Mouse (Mus musculus): ENCODE measurements around the gene Nkain4. TPM values are rescaled to one million over a fixed set of nuclear protein-coding genes. Genes with fewer than 3 reads are reported as not detected.
A peak's percentile ranks its signal among the peaks of the same experiment; 100 is the strongest.

The Nkain4 gene
- polyA plus RNA-seq, 1 experiment from 2014 or later: 2.4 TPM

DNA sequence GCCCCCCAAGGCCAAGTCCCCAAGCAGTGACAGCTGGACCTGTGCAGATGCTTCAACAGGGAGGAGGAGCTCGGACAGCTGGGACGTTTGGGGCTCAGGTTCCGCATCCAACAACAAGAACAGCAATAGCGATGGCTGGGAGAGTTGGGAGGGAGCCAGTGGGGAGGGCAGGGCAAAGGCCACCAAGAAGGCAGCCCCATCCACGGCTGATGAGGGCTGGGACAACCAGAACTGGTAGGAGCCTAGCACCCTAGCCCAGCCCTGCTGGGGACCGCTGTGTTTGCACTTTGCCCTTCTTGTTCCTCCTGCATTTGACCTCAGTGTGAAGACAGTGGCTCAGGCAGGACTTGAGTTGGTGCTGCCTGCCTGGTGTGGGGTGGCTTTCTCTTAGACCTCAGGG lies 26.6 kb upstream of the Nkain4 start:
- Histone ChIP-seq H3K9me3 (replicated peaks) (no peaks in the 10 kb centered on the region), H3K36me3 (peaks cover 66% of the 10 kb centered on the region), H3K27me3 (replicated peaks) (no peaks in the 10 kb centered on the region), H3K4me2 (no peak overlapping the region), H3K4me3 (no peak overlapping the region), H3K27ac (no peak overlapping the region), H3K4me1 (no peaks in the 10 kb centered on the region), H3K9ac (no peak overlapping the region)
- 82% methylated on average over 6 of the region's 6 CpGs for WGBS (ENCODE audit: insufficient replicate concordance)
- ATAC-seq: no peak

DNA sequence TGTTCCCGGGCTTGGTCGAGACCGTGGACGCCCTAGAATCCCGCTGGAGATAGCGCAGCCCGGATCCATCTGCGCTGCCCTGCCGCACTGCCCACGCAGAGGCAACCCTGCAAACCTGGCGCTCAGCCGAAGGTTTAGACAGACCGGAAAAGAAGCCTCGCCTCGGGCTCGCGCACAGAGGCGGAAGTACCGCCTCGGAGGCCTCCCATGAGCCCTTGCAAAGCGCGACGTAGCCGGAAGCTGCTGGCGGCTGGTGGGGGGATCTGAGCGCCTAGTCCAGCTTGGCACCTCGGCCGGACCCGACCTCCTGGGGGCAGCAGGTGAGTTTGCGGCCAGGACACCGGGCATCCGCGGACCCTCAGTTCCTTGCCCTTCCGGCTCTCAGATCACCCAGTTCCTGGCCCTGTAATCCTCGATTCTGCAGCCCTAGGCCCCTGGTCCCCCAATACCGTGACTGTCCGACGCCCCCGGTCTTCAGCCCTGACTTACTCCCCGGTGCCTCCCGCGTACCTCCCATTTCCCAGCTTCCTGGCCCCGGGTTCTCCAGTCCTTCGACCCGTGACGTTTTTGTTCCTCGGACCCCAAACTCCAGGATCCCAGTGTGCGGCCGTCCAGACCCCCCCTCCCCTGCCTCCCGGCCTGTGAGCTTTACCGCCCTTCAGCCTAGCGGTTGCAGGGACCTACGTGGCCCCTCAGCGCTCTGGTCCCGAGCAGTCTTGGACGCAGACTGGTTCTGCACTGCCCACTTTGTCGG lies 12.7 kb upstream of the Nkain4 start, which contains the start of gene Arfgap1:
TSS of gene Arfgap1 (plus strand) at position 216 of the 754 bp plus-strand sequence.
- Histone ChIP-seq H3K27me3 (replicated peaks) (no peaks in the 10 kb centered on the region), H3K4me2 (peak within 1 kb of the TSS; percentile 89), H3K9me3 (replicated peaks) (no peaks in the 10 kb centered on the region), H3K27ac (peak within 1 kb of the TSS; percentile 90), H3K4me3 (peak within 1 kb of the TSS; percentile 97), H3K4me1 (peaks cover 42% of the 10 kb centered on the region), H3K9ac (peak within 1 kb of the TSS; percentile 96), H3K36me3 (peaks cover 34% of the 10 kb centered on the region)
- under 1% methylated on average over 57 of the region's 57 CpGs for WGBS (ENCODE audit: insufficient replicate concordance)
- ATAC-seq: peak; percentile 91

DNA sequence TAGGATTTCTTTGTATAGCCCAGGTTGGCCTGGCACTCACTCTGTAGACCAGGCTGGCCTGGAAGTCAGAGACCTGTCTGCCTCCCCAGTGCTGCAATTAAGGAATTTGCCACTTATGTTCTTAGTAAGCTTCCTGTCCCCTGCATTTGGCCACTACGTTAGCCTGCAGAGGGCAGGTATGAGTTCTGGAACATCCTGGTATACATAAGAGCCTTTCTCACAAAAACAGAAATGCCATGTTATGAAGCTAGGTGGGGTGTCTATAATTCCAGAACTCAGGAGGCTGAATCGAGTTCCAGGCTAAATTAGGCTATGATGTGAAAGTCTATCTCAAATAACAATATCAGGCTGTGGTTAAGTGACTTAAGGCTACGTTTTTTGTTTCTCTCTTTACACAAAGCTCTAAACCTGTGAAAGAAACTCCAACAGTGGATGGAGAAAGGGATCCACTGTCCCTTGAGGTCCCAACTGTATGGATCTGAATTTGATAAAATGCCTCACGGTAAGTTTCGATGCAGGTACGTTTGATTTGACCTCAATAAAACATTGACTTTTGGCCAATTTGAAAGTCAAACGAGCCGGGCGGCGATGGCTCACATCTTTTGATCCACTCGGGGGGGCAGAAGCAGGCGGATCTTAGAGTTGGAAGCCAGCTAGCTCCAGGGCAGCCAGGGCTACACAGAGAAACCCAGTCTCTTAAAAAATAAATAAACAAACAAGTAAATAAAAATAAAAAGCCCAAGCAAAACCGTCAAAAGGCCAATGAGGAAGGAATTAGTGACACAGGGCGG lies 11.8 kb upstream of the Nkain4 start:
- H3K4me3 ChIP-seq: peak overlapping the region; percentile 97
- no peaks in the 10 kb centered on the region for H3K27me3 ChIP-seq (replicated peaks)
- H3K9me3 ChIP-seq (replicated peaks): no peaks in the 10 kb centered on the region
- peaks cover 25% of the 10 kb centered on the region for H3K36me3 ChIP-seq
- peak overlapping the region; percentile 90 for H3K27ac ChIP-seq
- peak overlapping the region; percentile 89 for H3K4me2 ChIP-seq
- WGBS (ENCODE audit: insufficient replicate concordance): 10% methylated on average over 14 of the region's 14 CpGs
- H3K4me1 ChIP-seq: peaks cover 51% of the 10 kb centered on the region
- peak overlapping the region; percentile 96 for H3K9ac ChIP-seq
- no peak for ATAC-seq

DNA sequence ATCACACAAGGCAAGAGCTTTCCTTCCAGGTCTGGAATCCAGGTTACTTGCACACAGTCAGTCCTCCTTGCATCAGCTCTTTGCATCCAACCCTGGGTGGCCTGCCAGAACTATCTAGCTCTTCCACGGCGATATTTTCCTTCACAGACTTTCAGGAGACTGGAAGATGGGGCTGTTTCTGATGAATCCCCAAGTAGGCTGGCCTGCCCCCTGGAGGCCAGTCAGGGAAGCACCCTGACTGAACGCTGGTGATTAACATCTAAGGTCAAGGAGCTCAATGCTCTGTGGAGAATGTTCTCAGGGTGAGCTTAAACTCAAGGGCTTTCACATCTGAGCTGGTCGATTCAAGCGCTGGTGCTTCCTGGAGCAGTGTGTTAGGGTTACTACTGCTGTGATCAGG lies 9.5 kb upstream of the Nkain4 start:
- Histone ChIP-seq H3K27ac (no peak overlapping the region), H3K9me3 (replicated peaks) (no peaks in the 10 kb centered on the region)
- no peak for ATAC-seq

DNA sequence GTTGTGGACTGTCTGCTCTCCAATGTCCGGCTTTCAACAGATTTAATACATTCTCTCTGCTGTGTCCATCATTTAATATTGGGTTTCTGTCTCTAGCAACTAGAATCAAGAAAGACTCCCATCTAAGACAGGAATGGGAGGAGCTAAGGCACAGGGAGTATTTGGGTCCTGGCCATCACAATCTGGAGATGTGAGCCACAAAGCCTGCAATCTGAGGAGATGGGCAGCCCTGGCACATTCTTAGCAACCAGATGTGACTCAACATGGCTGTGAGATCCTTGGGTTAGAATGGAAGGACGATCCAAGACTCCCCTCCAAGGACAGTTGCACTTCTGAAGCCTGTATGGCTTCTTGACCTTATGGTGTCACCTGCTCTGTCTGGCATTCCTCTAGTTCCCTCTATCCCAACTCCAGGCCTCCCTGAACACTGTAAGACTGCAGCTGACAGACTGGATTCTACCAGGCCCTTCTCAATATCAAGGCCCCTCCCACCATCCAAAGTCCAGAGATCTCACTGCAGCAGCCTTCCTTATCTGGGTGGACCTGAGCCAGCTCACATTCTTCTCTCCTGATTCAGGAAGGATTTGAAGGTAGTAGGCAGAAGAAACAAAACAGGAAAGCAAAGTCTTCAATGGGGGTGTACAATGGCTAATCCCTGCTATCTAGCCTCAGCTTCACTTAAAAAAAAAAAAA lies 8.3 kb upstream of the Nkain4 start:
- no peak for ATAC-seq
- H3K9ac ChIP-seq: no peak overlapping the region
- H3K4me1 ChIP-seq: peaks cover 41% of the 10 kb centered on the region
- no peaks in the 10 kb centered on the region for H3K36me3 ChIP-seq
- peaks cover 12% of the 10 kb centered on the region; the same call in 1 of the 2 replicates for H3K27me3 ChIP-seq (replicated peaks)
- 59% methylated on average over 2 of the region's 2 CpGs for WGBS (ENCODE audit: insufficient replicate concordance)
- H3K27ac ChIP-seq: no peak overlapping the region
- H3K9me3 ChIP-seq (replicated peaks): no peaks in the 10 kb centered on the region
- no peak overlapping the region for H3K4me2 ChIP-seq
- H3K4me3 ChIP-seq: no peak overlapping the region

More for the DNA sequence above, 9.5 kb upstream of the Nkain4 start:
- no peak overlapping the region for H3K4me3 ChIP-seq
- 3% methylated on average over 5 of the region's 5 CpGs for WGBS (ENCODE audit: insufficient replicate concordance)
- no peak overlapping the region for H3K4me2 ChIP-seq
- no peak overlapping the region for H3K9ac ChIP-seq
- H3K4me1 ChIP-seq: peaks cover 53% of the 10 kb centered on the region
- peaks cover 8% of the 10 kb centered on the region; the same call in 1 of the 2 replicates for H3K27me3 ChIP-seq (replicated peaks)
- H3K36me3 ChIP-seq: peaks cover 4% of the 10 kb centered on the region

DNA sequence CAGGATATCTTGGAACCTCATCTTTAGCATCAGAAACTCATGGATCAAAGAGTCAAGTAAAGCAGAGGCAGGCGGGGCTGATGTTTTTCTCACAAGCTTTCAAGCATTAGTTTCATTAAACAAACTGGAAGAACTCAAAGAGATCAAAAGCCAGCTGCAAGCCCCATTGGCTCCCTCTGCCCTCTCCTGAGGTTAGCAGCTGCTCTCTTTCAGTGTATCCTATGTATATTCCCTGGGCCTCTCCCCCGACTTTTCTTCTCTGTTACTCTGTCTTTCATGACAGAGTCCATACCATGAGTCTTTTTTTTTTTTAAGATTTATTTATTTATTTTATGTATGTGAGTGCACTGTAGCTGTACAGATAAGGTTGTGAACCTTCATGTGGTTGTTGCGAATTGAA lies 5.7 kb upstream of the Nkain4 start:
- no peak overlapping the region for H3K27ac ChIP-seq
- peaks cover 33% of the 10 kb centered on the region for H3K27me3 ChIP-seq (replicated peaks)
- H3K4me2 ChIP-seq: no peak overlapping the region
- no peak for ATAC-seq
- no peak overlapping the region for H3K4me3 ChIP-seq
- WGBS (ENCODE audit: insufficient replicate concordance): 64% methylated on average over 3 of the region's 3 CpGs
- no peak overlapping the region for H3K9ac ChIP-seq
- peaks cover 30% of the 10 kb centered on the region for H3K4me1 ChIP-seq
- H3K9me3 ChIP-seq (replicated peaks): no peaks in the 10 kb centered on the region
- H3K36me3 ChIP-seq: no peaks in the 10 kb centered on the region

DNA sequence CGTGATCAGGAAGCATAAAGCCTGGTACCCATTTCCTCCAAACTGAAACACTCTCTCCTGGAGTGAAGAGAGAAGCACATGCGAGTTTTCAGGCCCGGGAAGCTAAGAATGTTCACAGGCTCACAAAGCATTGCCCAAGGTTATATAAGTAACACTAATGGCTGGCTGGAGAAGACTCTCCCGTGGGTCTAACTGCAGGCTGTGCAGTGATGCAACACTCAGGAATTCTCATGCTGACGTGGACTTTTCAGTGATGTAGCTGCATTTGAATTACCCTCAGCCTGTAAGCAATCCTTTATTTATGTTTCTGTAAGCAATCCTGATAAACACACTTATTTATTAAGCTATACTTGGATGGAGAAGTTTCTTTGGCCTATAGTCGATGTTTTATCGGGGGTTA lies 5.1 kb upstream of the Nkain4 start:
- Histone ChIP-seq H3K4me1 (peaks cover 30% of the 10 kb centered on the region), H3K9ac (no peak overlapping the region), H3K4me2 (no peak overlapping the region), H3K27ac (no peak overlapping the region), H3K27me3 (replicated peaks) (peaks cover 39% of the 10 kb centered on the region), H3K4me3 (no peak overlapping the region), H3K9me3 (replicated peaks) (no peaks in the 10 kb centered on the region), H3K36me3 (no peaks in the 10 kb centered on the region)
- WGBS (ENCODE audit: insufficient replicate concordance): 59% methylated on average over 7 of the region's 7 CpGs
- ATAC-seq: no peak

DNA sequence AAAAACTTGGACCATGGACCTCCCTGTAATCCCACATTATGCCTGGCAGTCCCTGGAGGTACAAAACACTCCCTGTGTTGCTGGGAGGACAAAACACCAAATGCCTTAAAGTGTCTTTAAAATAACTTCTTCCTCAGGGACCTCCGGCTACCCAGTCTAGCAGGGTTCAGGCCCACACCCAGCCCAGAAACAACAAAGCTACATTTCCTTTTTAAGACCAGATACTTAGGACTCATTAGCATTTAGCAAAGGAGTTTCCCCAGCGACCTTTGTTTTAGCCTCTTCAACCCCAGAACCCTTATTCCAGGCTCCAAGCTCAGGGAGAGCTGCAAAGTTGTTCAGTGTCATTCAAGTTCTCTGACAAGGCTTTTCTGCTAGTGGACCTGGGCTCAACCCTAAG lies 861 bp downstream of the Nkain4 start:
- ATAC-seq: no peak
- Histone ChIP-seq H3K27ac (no peak overlapping the region), H3K27me3 (replicated peaks) (peaks cover 85% of the 10 kb centered on the region), H3K9ac (no peak overlapping the region), H3K4me2 (peak overlapping the region; percentile 63), H3K4me3 (0 out of 2 replicates have a peak overlapping the region, but pooled peaks have one; percentile 41), H3K4me1 (no peaks in the 10 kb centered on the region), H3K9me3 (replicated peaks) (no peaks in the 10 kb centered on the region), H3K36me3 (no peaks in the 10 kb centered on the region)
- WGBS (ENCODE audit: insufficient replicate concordance): 37% methylated on average over 2 of the region's 2 CpGs

DNA sequence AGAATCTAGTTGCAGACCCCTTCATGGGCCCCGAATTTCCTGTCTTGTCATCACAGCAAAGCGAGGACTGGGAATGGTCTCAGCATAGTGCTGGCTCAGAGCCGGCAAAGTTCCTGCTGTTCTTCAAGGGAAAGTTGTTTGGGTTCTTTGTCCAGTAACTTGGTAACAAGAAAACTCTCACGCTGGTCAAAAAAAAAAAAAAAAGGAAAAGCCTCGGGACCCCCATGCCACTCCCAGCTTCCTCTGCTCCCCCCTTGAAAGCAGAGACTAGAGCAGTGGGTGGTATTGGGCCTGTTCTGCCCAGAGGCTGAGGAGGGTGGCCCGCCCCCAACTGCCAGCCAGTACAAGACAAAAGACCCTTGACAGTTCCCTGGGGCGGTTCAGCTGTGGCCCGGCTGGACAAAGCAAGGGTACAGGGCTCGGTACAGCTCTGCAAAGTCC lies 1.7 kb downstream of the Nkain4 start:
- WGBS (ENCODE audit: insufficient replicate concordance): 25% methylated on average over 9 of the region's 9 CpGs
- no peak overlapping the region for H3K4me3 ChIP-seq
- no peak overlapping the region for H3K4me2 ChIP-seq
- H3K27me3 ChIP-seq (replicated peaks): peaks cover 80% of the 10 kb centered on the region
- ATAC-seq: no peak
- H3K9me3 ChIP-seq (replicated peaks): no peaks in the 10 kb centered on the region
- H3K9ac ChIP-seq: no peak overlapping the region
- no peaks in the 10 kb centered on the region for H3K36me3 ChIP-seq
- H3K27ac ChIP-seq: no peak overlapping the region
- no peaks in the 10 kb centered on the region for H3K4me1 ChIP-seq

DNA sequence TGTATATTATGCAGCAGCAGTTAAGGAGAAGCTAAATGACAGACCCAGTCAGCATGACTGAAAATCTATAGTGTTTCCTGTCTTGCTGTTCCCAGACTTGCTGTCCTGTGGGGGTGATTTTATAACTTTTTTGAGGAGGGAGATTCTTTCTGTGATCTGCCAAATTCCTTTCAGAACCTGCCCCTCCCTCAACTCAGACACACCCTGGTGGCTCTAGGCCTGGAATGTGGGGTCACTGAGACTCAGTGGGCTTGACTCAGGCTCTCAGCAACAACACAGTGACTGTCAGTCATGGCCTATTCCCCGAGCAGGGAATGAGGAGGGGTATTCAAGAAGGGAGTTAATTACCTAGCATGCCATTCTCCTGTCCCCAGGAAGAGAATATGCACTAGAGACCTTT lies 4.6 kb downstream of the Nkain4 start:
- Histone ChIP-seq H3K4me3 (no peak overlapping the region), H3K36me3 (no peaks in the 10 kb centered on the region), H3K27me3 (replicated peaks) (peaks cover 57% of the 10 kb centered on the region), H3K27ac (no peak overlapping the region), H3K9me3 (replicated peaks) (no peaks in the 10 kb centered on the region), H3K4me2 (no peak overlapping the region), H3K9ac (no peak overlapping the region), H3K4me1 (no peaks in the 10 kb centered on the region)
- WGBS (ENCODE audit: insufficient replicate concordance): 29% methylated on average over 1 of the region's 1 CpGs
- no peak for ATAC-seq

DNA sequence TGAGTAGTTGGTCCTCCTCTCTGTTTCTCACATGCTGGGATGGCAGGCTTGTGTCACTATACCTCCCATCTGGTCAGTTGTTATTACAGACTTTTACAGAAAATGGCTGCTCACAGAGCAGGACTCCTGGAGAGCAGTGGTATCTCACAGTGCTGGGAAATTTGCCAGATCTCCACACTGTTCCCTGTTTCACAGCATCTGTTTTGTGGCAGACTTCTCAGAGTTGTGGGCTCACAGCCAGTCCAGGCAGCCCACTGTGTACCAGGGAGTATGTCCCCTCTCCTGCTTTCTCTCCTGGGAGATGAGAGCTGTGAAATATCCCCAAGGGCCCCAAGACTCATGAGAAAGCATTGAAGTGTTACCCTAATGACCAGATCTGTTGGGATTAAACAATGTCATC lies 12.6 kb downstream of the Nkain4 start:
- Histone ChIP-seq H3K27ac (no peak overlapping the region), H3K9ac (no peak overlapping the region), H3K9me3 (replicated peaks) (no peaks in the 10 kb centered on the region), H3K4me3 (no peak overlapping the region), H3K4me1 (no peaks in the 10 kb centered on the region), H3K4me2 (no peak overlapping the region), H3K36me3 (no peaks in the 10 kb centered on the region), H3K27me3 (replicated peaks) (no peaks in the 10 kb centered on the region)
- ATAC-seq: no peak

DNA sequence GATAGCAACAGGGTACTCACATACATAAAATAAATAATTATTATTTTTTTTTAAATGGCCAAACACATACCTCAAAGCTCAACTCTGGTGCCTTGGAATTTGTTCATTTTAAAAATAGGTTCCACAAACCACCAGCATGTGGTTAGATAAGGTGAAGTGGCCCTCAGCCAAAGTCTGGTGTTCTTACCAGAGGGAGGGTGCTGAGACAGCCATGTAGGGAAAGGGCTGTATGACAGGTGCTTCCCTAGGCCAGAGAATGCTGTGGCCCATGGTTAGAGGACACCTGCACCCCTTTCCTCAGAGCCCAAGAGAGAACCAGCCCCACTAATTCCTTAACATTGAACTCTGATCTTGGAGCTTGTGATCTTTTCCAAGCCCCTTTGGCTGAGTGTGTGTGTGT lies 14.3 kb downstream of the Nkain4 start:
- Histone ChIP-seq H3K4me3 (no peak overlapping the region), H3K27ac (no peak overlapping the region), H3K4me2 (no peak overlapping the region), H3K36me3 (no peaks in the 10 kb centered on the region), H3K4me1 (no peaks in the 10 kb centered on the region), H3K9ac (no peak overlapping the region), H3K9me3 (replicated peaks) (no peaks in the 10 kb centered on the region), H3K27me3 (replicated peaks) (no peaks in the 10 kb centered on the region)
- no peak for ATAC-seq
